Mouse (Mus musculus) liver, embryonic 14.5 days (tissue): Measurements from ENCODE around the gene Wwc1.

ENCODE experiments used
- CTCF ChIP-seq: IDR thresholded peaks from 2 replicates; pipeline ENCODE4 v1.5.1; 2016; ENCODE audit warnings: antibody characterized with exemption, low read depth, control low read depth
- EP300 ChIP-seq: IDR thresholded peaks from 2 replicates; pipeline ENCODE4 v1.6.1; 2016; ENCODE audit warnings: antibody characterized with exemption, low read depth

- TF ChIP-seq EP300 (no peak), CTCF (no peak)
These were observed 59.6 kb downstream of the Wwc1 start for GRCm38 (mm10) chr11:35920776-35921175.
